Mouse (Mus musculus): ENCODE measurements around the gene Rpn1. TPM values are rescaled to one million over a fixed set of nuclear protein-coding genes. Genes with fewer than 3 reads are reported as not detected.

The Rpn1 gene
- polyA plus RNA-seq, 1 experiment from 2014 or later: 274 TPM

DNA sequence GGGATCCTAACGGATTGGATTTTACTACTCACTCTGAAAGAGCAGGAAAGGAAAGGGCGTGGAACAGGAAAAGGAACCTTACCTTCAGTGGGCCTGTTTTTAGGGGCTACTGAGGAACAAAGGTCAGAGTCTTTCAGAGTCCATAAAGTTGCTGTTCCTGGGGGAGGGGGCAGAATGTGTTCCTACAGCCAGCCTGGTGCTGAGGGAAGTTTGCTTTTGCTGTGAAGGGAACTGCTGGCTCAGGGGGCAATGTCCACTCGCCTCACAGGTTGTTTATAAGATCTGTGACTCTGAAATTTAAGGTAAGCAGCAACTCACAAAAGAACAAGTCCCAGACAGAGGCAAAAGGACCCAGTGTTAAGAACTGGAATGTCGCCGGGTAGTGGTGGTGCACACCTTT is 13.1 kb upstream of the Rpn1 start:
- H3K4me1 ChIP-seq (replicated peaks; ENCODE audit: control insufficient read depth, insufficient read depth, low read length): no peaks in the 10 kb centered on the region
- H3K36me3 ChIP-seq (ENCODE audit: control insufficient read depth, insufficient read depth, low read length): no peaks in the 10 kb centered on the region
- H3K9me3 ChIP-seq (ENCODE audit: control insufficient read depth, low read length): no peaks in the 10 kb centered on the region
- H3K4me3 ChIP-seq (ENCODE audit: low read depth, low read length): no peak overlapping the region
- H3K9ac ChIP-seq (ENCODE audit: low read length): no peak overlapping the region
- no peak for DNase-seq (ENCODE audit: low spot score)
- 82% methylated on average over 5 of the region's 5 CpGs for WGBS
- H3K4me2 ChIP-seq (ENCODE audit: low read depth, low read length, severe bottlenecking): no peak overlapping the region
- no peak for ATAC-seq (replicated peaks; ENCODE audit: low FRiP score)
- no peaks in the 10 kb centered on the region for H3K27me3 ChIP-seq (ENCODE audit: control insufficient read depth, insufficient read depth, low read length)
- no peak overlapping the region for H3K27ac ChIP-seq (ENCODE audit: low read depth, low read length)

DNA sequence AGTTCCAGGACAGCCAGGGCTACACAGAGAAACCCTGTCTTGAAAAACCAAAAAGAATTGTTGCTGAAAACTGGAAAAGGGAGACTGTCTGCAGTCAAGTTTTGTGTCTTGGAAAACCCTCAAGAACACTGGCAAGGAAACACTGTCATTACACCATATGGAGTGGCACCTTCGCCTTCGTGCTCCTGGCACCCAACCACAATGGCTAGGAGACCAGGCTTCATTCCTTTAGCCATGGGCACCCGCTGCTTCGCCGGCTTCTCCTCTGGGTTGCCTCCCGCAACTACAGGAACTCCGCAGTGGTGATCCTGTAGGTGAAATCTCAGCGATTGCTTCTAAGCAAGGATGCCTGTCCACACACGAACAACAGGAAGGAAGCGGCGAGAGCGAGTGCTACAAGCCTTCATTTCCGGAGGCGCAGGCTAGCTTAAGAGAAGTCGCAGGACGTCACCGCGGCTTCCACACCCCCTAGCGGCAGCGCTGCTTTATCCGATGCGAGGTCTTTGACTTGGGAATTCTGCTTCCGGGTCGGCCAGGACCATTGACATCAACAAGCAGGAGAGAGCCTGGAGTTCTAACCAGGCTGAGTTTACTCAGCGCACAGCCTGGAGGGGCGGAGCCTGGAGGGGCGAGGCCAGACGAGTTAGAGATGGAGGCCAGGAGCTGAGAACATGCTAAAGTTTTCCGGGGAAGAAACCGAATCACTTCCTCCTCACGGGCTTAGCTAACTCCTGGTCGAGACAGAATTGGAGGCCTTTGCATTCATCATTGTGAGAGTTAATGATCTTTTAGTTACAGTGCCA is 9.3 kb upstream of the Rpn1 start:
- H3K36me3 ChIP-seq (ENCODE audit: control insufficient read depth, insufficient read depth, low read length): no peaks in the 10 kb centered on the region
- H3K27ac ChIP-seq (ENCODE audit: low read depth, low read length): peak overlapping the region; percentile 72
- H3K4me1 ChIP-seq (replicated peaks; ENCODE audit: control insufficient read depth, insufficient read depth, low read length): no peaks in the 10 kb centered on the region
- peak; percentile 95 for DNase-seq (ENCODE audit: low spot score)
- peak; percentile 98 for ATAC-seq (replicated peaks; ENCODE audit: low FRiP score)
- no peaks in the 10 kb centered on the region for H3K27me3 ChIP-seq (ENCODE audit: control insufficient read depth, insufficient read depth, low read length)
- 5% methylated on average over 32 of the region's 32 CpGs for WGBS
- H3K4me3 ChIP-seq (ENCODE audit: low read depth, low read length): peak overlapping the region; percentile 35
- no peaks in the 10 kb centered on the region for H3K9me3 ChIP-seq (ENCODE audit: control insufficient read depth, low read length)
- H3K4me2 ChIP-seq (ENCODE audit: low read depth, low read length, severe bottlenecking): peak overlapping the region; percentile 59
- H3K9ac ChIP-seq (ENCODE audit: low read length): peak overlapping the region; percentile 62

DNA sequence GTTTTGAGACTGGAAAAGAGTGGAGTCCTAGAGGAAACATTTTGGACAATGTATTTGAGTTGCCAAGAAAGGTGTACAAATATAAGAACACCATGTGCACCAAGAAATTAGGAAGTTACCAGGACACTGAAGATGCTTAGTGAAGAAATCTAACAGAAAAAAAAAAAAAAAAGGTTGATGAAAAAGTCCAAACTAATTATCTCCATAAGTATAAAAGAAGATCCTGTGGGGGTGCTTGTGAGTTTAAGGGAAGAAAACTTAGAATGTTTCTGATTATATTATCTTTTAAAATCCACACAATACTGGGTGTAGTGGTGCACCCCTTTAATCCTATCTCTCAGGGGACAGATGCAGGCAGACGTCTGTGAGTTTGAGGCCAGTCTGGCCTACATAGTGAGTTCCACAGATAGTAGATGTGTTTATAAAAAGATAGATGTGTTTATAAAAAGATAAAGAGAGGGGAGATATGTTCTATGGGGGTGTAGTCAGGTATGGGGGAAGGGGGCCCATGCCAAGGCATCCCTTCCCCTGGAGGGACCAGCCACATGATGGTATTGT is 8.2 kb upstream of the Rpn1 start:
- no peak overlapping the region for H3K4me2 ChIP-seq (ENCODE audit: low read depth, low read length, severe bottlenecking)

DNA sequence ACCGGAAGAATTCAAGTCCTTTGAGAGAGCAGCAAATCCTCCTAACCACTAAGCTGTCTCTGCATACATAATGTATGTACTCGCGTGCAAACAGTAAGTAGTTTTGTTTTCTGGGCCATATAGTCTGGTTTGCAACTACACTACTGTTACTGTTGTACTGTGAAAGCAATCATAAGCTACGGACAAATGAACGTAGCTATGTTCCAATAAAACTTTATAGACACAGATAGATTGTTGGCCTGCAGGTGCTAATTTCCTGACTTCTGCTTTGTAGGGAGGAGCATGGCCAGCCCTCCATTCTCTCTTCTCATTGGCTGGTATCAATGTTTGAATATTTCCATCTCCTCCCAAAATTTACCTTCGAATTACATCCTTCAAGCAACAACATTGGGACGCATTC is 1.2 kb upstream of the Rpn1 start:
- Histone ChIP-seq H3K9ac (ENCODE audit: low read length) (no peak overlapping the region), H3K27ac (ENCODE audit: low read depth, low read length) (no peak overlapping the region), H3K4me3 (ENCODE audit: low read depth, low read length) (no peak overlapping the region), H3K36me3 (ENCODE audit: control insufficient read depth, insufficient read depth, low read length) (no peaks in the 10 kb centered on the region), H3K27me3 (ENCODE audit: control insufficient read depth, insufficient read depth, low read length) (no peaks in the 10 kb centered on the region), H3K4me2 (ENCODE audit: low read depth, low read length, severe bottlenecking) (no peak overlapping the region), H3K4me1 (replicated peaks; ENCODE audit: control insufficient read depth, insufficient read depth, low read length) (peaks cover 11% of the 10 kb centered on the region), H3K9me3 (ENCODE audit: control insufficient read depth, low read length) (no peaks in the 10 kb centered on the region)
- DNase-seq (ENCODE audit: low spot score) (no peak), ATAC-seq (replicated peaks; ENCODE audit: low FRiP score) (no peak)
- WGBS: 89% methylated on average over 7 of the region's 7 CpGs

More for the DNA sequence above, 8.2 kb upstream of the Rpn1 start:
- WGBS: 84% methylated on average over 1 of the region's 1 CpGs
- DNase-seq (ENCODE audit: low spot score): no peak
- Histone ChIP-seq H3K4me1 (replicated peaks; ENCODE audit: control insufficient read depth, insufficient read depth, low read length) (no peaks in the 10 kb centered on the region), H3K9ac (ENCODE audit: low read length) (no peak overlapping the region), H3K4me3 (ENCODE audit: low read depth, low read length) (no peak overlapping the region), H3K36me3 (ENCODE audit: control insufficient read depth, insufficient read depth, low read length) (no peaks in the 10 kb centered on the region), H3K27me3 (ENCODE audit: control insufficient read depth, insufficient read depth, low read length) (no peaks in the 10 kb centered on the region), H3K27ac (ENCODE audit: low read depth, low read length) (no peak overlapping the region), H3K9me3 (ENCODE audit: control insufficient read depth, low read length) (no peaks in the 10 kb centered on the region)
- ATAC-seq (replicated peaks; ENCODE audit: low FRiP score): no peak

GRCm38 (mm10) chr6:88083672-88084071 is 610 bp upstream of the Rpn1 start:
- 62% methylated on average over 3 of the region's 3 CpGs for WGBS
- DNase-seq (ENCODE audit: low spot score) (no peak), ATAC-seq (replicated peaks; ENCODE audit: low FRiP score) (0 out of 2 replicates have a peak, but pooled peaks have one; percentile 30)
- H3K36me3 ChIP-seq (ENCODE audit: control insufficient read depth, insufficient read depth, low read length): no peaks in the 10 kb centered on the region
- H3K4me1 ChIP-seq (replicated peaks; ENCODE audit: control insufficient read depth, insufficient read depth, low read length): peaks cover 11% of the 10 kb centered on the region
- no peak overlapping the region for H3K9ac ChIP-seq (ENCODE audit: low read length)
- no peak overlapping the region for H3K27ac ChIP-seq (ENCODE audit: low read depth, low read length)
- H3K27me3 ChIP-seq (ENCODE audit: control insufficient read depth, insufficient read depth, low read length): no peaks in the 10 kb centered on the region
- H3K4me2 ChIP-seq (ENCODE audit: low read depth, low read length, severe bottlenecking): peak overlapping the region; percentile 38; the same call in 1 of the 2 replicates
- H3K4me3 ChIP-seq (ENCODE audit: low read depth, low read length): peak overlapping the region; percentile 94; the same call in 1 of the 2 replicates
- H3K9me3 ChIP-seq (ENCODE audit: control insufficient read depth, low read length): no peaks in the 10 kb centered on the region

GRCm38 (mm10) chr6:88088971-88089370 is 4.7 kb downstream of the Rpn1 start:
- WGBS: 59% methylated on average over 1 of the region's 1 CpGs
- no peak overlapping the region for H3K4me2 ChIP-seq (ENCODE audit: low read depth, low read length, severe bottlenecking)
- no peak overlapping the region for H3K27ac ChIP-seq (ENCODE audit: low read depth, low read length)
- H3K27me3 ChIP-seq (ENCODE audit: control insufficient read depth, insufficient read depth, low read length): no peaks in the 10 kb centered on the region
- H3K4me1 ChIP-seq (replicated peaks; ENCODE audit: control insufficient read depth, insufficient read depth, low read length): peaks cover 8% of the 10 kb centered on the region
- ATAC-seq (replicated peaks; ENCODE audit: low FRiP score) (no peak), DNase-seq (ENCODE audit: low spot score) (no peak)
- no peaks in the 10 kb centered on the region for H3K9me3 ChIP-seq (ENCODE audit: control insufficient read depth, low read length)
- H3K9ac ChIP-seq (ENCODE audit: low read length): no peak overlapping the region
- H3K36me3 ChIP-seq (ENCODE audit: control insufficient read depth, insufficient read depth, low read length): peaks cover 3% of the 10 kb centered on the region
- H3K4me3 ChIP-seq (ENCODE audit: low read depth, low read length): no peak overlapping the region

GRCm38 (mm10) chr6:88095377-88095776 is 11.1 kb downstream of the Rpn1 start:
- H3K9ac ChIP-seq (ENCODE audit: low read length): no peak overlapping the region
- no peak overlapping the region for H3K4me3 ChIP-seq (ENCODE audit: low read depth, low read length)
- H3K9me3 ChIP-seq (ENCODE audit: control insufficient read depth, low read length): no peaks in the 10 kb centered on the region
- 94% methylated on average over 7 of the region's 7 CpGs for WGBS
- ATAC-seq (replicated peaks; ENCODE audit: low FRiP score) (no peak), DNase-seq (ENCODE audit: low spot score) (no peak)
- H3K27ac ChIP-seq (ENCODE audit: low read depth, low read length): no peak overlapping the region
- no peaks in the 10 kb centered on the region for H3K27me3 ChIP-seq (ENCODE audit: control insufficient read depth, insufficient read depth, low read length)
- H3K4me2 ChIP-seq (ENCODE audit: low read depth, low read length, severe bottlenecking): no peak overlapping the region
- peaks cover 5% of the 10 kb centered on the region for H3K36me3 ChIP-seq (ENCODE audit: control insufficient read depth, insufficient read depth, low read length)
- H3K4me1 ChIP-seq (replicated peaks; ENCODE audit: control insufficient read depth, insufficient read depth, low read length): no peaks in the 10 kb centered on the region

DNA sequence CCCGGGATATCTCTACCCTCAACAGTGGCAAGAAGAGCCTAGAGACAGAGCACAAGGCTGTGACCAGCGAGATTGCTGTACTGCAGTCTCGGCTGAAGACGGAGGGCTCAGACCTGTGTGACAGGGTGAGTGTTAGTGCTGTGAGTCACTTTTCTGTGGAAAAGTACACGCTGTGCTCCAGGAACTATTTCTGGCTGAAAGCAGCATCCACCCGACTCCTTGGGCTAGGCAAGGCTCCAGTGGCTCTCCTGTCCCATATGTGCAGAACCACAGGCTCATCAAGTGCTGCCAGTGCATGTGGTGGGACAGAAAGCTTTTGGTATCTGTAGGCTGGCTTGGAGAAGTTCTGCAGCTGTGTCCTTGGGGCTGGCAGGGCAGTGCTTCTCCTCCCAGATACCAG is 17.8 kb downstream of the Rpn1 start:
- peaks cover 13% of the 10 kb centered on the region for H3K36me3 ChIP-seq (ENCODE audit: control insufficient read depth, insufficient read depth, low read length)
- H3K27me3 ChIP-seq (ENCODE audit: control insufficient read depth, insufficient read depth, low read length): no peaks in the 10 kb centered on the region
- WGBS: 94% methylated on average over 6 of the region's 6 CpGs
- H3K27ac ChIP-seq (ENCODE audit: low read depth, low read length): no peak overlapping the region
- DNase-seq (ENCODE audit: low spot score) (no peak), ATAC-seq (replicated peaks; ENCODE audit: low FRiP score) (no peak)
- H3K4me2 ChIP-seq (ENCODE audit: low read depth, low read length, severe bottlenecking): no peak overlapping the region
- H3K9ac ChIP-seq (ENCODE audit: low read length): no peak overlapping the region
- no peaks in the 10 kb centered on the region for H3K9me3 ChIP-seq (ENCODE audit: control insufficient read depth, low read length)
- no peaks in the 10 kb centered on the region for H3K4me1 ChIP-seq (replicated peaks; ENCODE audit: control insufficient read depth, insufficient read depth, low read length)
- H3K4me3 ChIP-seq (ENCODE audit: low read depth, low read length): no peak overlapping the region
